Mouse (Mus musculus) C2C12 (cell line): ENCODE data around the gene Slamf9.

Experiments used
- CEBPB ChIP-seq: IDR thresholded peaks from one replicate; pipeline ENCODE4 v1.6.1; 2011; ENCODE audit warnings: low read depth, mild to moderate bottlenecking, control low read depth, moderate library complexity
- CTCF ChIP-seq: IDR thresholded peaks from one replicate; pipeline ENCODE4 v1.5.1; 2011; ENCODE audit not compliant: control insufficient read depth, insufficient read depth, insufficient read length
- MAX ChIP-seq: IDR thresholded peaks from one replicate; pipeline ENCODE4 v1.6.1; 2011; ENCODE audit warnings: mild to moderate bottlenecking, control low read depth
- MYOD1 ChIP-seq: IDR thresholded peaks from one replicate; pipeline ENCODE4 v1.6.1; 2011; ENCODE audit warnings: low read depth; ENCODE audit not compliant: control insufficient read depth, insufficient read length
- MYOG ChIP-seq: IDR thresholded peaks from one replicate; pipeline ENCODE4 v1.6.1; 2011; ENCODE audit not compliant: control insufficient read depth, insufficient read length; ENCODE audit errors: extremely low read depth
- USF1 ChIP-seq: IDR thresholded peaks from one replicate; pipeline ENCODE4 v1.6.1; 2011; ENCODE audit warnings: low read depth, mild to moderate bottlenecking, control low read depth, moderate library complexity

GRCm38 (mm10) chr1:172508172-172508571 is 33.0 kb downstream of the Slamf9 start:
- TF ChIP-seq CTCF (no peak), MAX (no peak), MYOD1 (no peak), MYOG (no peak), USF1 (no peak), CEBPB (no peak)
